In genomic region chr3:38483551-38483950, GRCm38 (mm10) we compare ENCODE assay signal across 8 mouse cellular contexts. TPM values are rescaled to one million over a fixed set of nuclear protein-coding genes. Genes with fewer than 3 reads are reported as not detected.
DNase-seq lines count a peak whose midpoint lies in the region; ATAC-seq and TF ChIP-seq lines count a peak whose summit lies in the region.

No protein-coding gene starts in this region.

- peak overlapping the region; percentile 70 for H3K9ac ChIP-seq in heart, adult 2 months (ENCODE audit: low read depth, low read length)
- H3K9ac ChIP-seq in MEL (ENCODE audit: control insufficient read depth, low read depth, low read length, poor library complexity, severe bottlenecking), result peak overlapping the region; percentile 59; the same call in 1 of the 2 replicates
- H3K9ac ChIP-seq in embryonic facial prominence, embryonic 15.5 days, result peak overlapping the region; percentile 94
- peak overlapping the region; percentile 94 for H3K9ac ChIP-seq in intestine, embryonic 14.5 days (ENCODE audit: low read length)

- ATAC-seq in embryonic facial prominence, embryonic 15.5 days (ENCODE audit: insufficient number of reproducible peaks, low FRiP score, low TSS enrichment, low read depth), result no peak
- ATAC-seq in intestine, embryonic 14.5 days (replicated peaks; ENCODE audit: low FRiP score, low TSS enrichment, low read depth), result no peak
- ATAC-seq in megakaryocyte progenitor cell, adult 5-6 weeks (replicated peaks; ENCODE audit: poor library complexity), result no peak

- no peak for TF ChIP-seq CTCF in heart, adult 2 months (IDR thresholded peaks at IDR 0.05)
- TF ChIP-seq CTCF in MEL (IDR thresholded peaks at IDR 0.05 in 2 of 3, conservative IDR thresholded peaks at IDR 0.05 in 1 of 3; ENCODE audit: control insufficient read depth in 1 of 3, insufficient read depth in 1 of 3, low read depth in 2 of 3, low read length in 3 of 3, poor library complexity in 1 of 3, severe bottlenecking in 1 of 3), result no peak
- TF ChIP-seq CTCF in thymus, adult 2 months (IDR thresholded peaks at IDR 0.05; ENCODE audit: borderline replicate concordance, control insufficient read depth, extremely low read depth, insufficient read depth, low read length, poor library complexity), result no peak

- no peak for TF ChIP-seq POLR2A in heart, adult 2 months (IDR thresholded peaks at IDR 0.05; ENCODE audit: insufficient read depth, low read depth, low read length)
- no peak for TF ChIP-seq POLR2A in MEL (IDR thresholded peaks at IDR 0.05; ENCODE audit: control insufficient read depth in 1 of 2, insufficient read depth in 1 of 2, low read depth in 1 of 2, low read length in 2 of 2, poor library complexity in 1 of 2)
- no peak for TF ChIP-seq POLR2A in thymus, adult 2 months (IDR thresholded peaks at IDR 0.05; ENCODE audit: control insufficient read depth, extremely low read depth, insufficient read depth, low read length, poor library complexity)

- peaks cover 2% of the 10 kb centered on the region for H3K79me2 ChIP-seq in heart, adult 2 months (replicated peaks; ENCODE audit: control insufficient read depth, insufficient read depth, low read length)
- H3K79me2 ChIP-seq in MEL (ENCODE audit: control insufficient read depth, insufficient read depth, low read length, poor library complexity), result no peaks in the 10 kb centered on the region; the same call in 1 of the 2 replicates

- peak overlapping the region; percentile 90 for H3K27ac ChIP-seq in heart, adult 2 months
- no peak overlapping the region for H3K27ac ChIP-seq in MEL (ENCODE audit: control insufficient read depth, low read depth, low read length)
- H3K27ac ChIP-seq in embryonic facial prominence, embryonic 15.5 days (replicated peaks), result peak overlapping the region; percentile 94
- 0 out of 2 replicates have a peak overlapping the region, but pooled peaks have one; percentile 88 for H3K27ac ChIP-seq in intestine, embryonic 14.5 days (ENCODE audit: low read depth)
- no peak overlapping the region for H3K27ac ChIP-seq in thymus, adult 2 months (ENCODE audit: control insufficient read depth, insufficient read depth, low read length)

- H3K9me3 ChIP-seq in MEL (replicated peaks; ENCODE audit: insufficient read depth, low read length), result no peaks in the 10 kb centered on the region
- no peaks in the 10 kb centered on the region for H3K9me3 ChIP-seq in embryonic facial prominence, embryonic 15.5 days (replicated peaks)
- H3K9me3 ChIP-seq in intestine, embryonic 14.5 days (ENCODE audit: control insufficient read depth, low read length), result no peaks in the 10 kb centered on the region

- TF ChIP-seq EP300 in heart, adult 2 months (IDR thresholded peaks at IDR 0.05; ENCODE audit: insufficient read depth, low read depth, low read length), result no peak
- no peak for TF ChIP-seq EP300 in MEL (IDR thresholded peaks at IDR 0.05; ENCODE audit: low read depth in 1 of 2, low read length in 2 of 2)

- DNase-seq in heart, adult 2 months, result peak in 1 of 2 experiments; percentile 34
- no peak for DNase-seq in heart, postnatal 4 days
- peak; percentile 13 for DNase-seq in MEL (ENCODE audit: low read depth, low spot score)
- peak; percentile 60 for DNase-seq in intestine, embryonic 14.5 days (ENCODE audit: low spot score)
- DNase-seq in mesoderm, embryonic 11.5 days (ENCODE audit: low read depth, low spot score), result peak; percentile 56
- peak; percentile 45 for DNase-seq in thymus, adult 2 months

- H3K27me3 ChIP-seq in heart, adult 2 months (ENCODE audit: control insufficient read depth, insufficient read depth, low read length), result no peaks in the 10 kb centered on the region
- H3K27me3 ChIP-seq in MEL (ENCODE audit: control insufficient read depth in 1 of 2, insufficient read depth in 2 of 2, low read length in 2 of 2), result no peaks in the 10 kb centered on the region
- H3K27me3 ChIP-seq in embryonic facial prominence, embryonic 15.5 days, result no peaks in the 10 kb centered on the region
- H3K27me3 ChIP-seq in intestine, embryonic 14.5 days (replicated peaks; ENCODE audit: control insufficient read depth, insufficient read depth, low read length), result no peaks in the 10 kb centered on the region
- H3K27me3 ChIP-seq in thymus, adult 2 months (ENCODE audit: control insufficient read depth, insufficient read depth, low read length), result no peaks in the 10 kb centered on the region

- H3K4me1 ChIP-seq in heart, adult 2 months (ENCODE audit: control insufficient read depth, insufficient read depth, low read length), result peaks cover 12% of the 10 kb centered on the region
- peaks cover 0 to 6% of the 10 kb centered on the region in 2 experiments; a peak in 1 of 4 replicates for H3K4me1 ChIP-seq in MEL (ENCODE audit: control insufficient read depth in 1 of 2, insufficient read depth in 2 of 2, low read length in 2 of 2)
- H3K4me1 ChIP-seq in embryonic facial prominence, embryonic 15.5 days, result peaks cover 40% of the 10 kb centered on the region
- peaks cover 26% of the 10 kb centered on the region for H3K4me1 ChIP-seq in intestine, embryonic 14.5 days (replicated peaks; ENCODE audit: control insufficient read depth, insufficient read depth, low read length)
- peaks cover 11% of the 10 kb centered on the region for H3K4me1 ChIP-seq in thymus, adult 2 months (replicated peaks; ENCODE audit: control insufficient read depth, insufficient read depth, low read length)

- peaks cover 34% of the 10 kb centered on the region for H3K36me3 ChIP-seq in heart, adult 2 months (ENCODE audit: control insufficient read depth, insufficient read depth, low read length)
- H3K36me3 ChIP-seq in MEL (ENCODE audit: control insufficient read depth in 1 of 2, insufficient read depth in 2 of 2, low read length in 2 of 2), result peaks cover 0 to 2% of the 10 kb centered on the region in 2 experiments; a peak in 1 of 4 replicates
- H3K36me3 ChIP-seq in embryonic facial prominence, embryonic 15.5 days, result peaks cover 7% of the 10 kb centered on the region; the same call in 1 of the 2 replicates
- peaks cover 16% of the 10 kb centered on the region for H3K36me3 ChIP-seq in intestine, embryonic 14.5 days (ENCODE audit: control insufficient read depth, insufficient read depth, low read length)
- 0 out of 2 replicates have a peak, but pooled peaks cover 12% of the 10 kb centered on the region for H3K36me3 ChIP-seq in thymus, adult 2 months (ENCODE audit: control insufficient read depth, insufficient read depth, low read length)

- no peak for TF ChIP-seq RAD21 in MEL (IDR thresholded peaks at IDR 0.05; ENCODE audit: low read depth, low read length)

- intact Hi-C loops in heart, adult 2 months (cut with DNase I), result loop anchor here (5.0 kb wide), 1 partner anchor 121 kb away; no protein-coding TSS in a partner anchor

- peak overlapping the region; percentile 61 for H3K4me2 ChIP-seq in embryonic facial prominence, embryonic 15.5 days (replicated peaks)
- H3K4me2 ChIP-seq in intestine, embryonic 14.5 days (ENCODE audit: low read length), result peak overlapping the region; percentile 78

- 3% methylated on average over 10 of the region's 10 CpGs for WGBS in heart, adult 2 months
- 3% methylated on average over 10 of the region's 10 CpGs for WGBS in embryonic facial prominence, embryonic 15.5 days
- 13% methylated on average over 10 of the region's 10 CpGs for WGBS in intestine, embryonic 14.5 days
- 20% methylated on average over 10 of the region's 10 CpGs for WGBS in thymus, adult 2 months

- H3K4me3 ChIP-seq in heart, adult 2 months, result peak overlapping the region; percentile 74
- H3K4me3 ChIP-seq in MEL (ENCODE audit: control insufficient read depth in 1 of 2, insufficient read depth in 1 of 2, low read depth in 2 of 2, low read length in 2 of 2), result peak overlapping the region; percentile 68 to 93
- peak overlapping the region; percentile 91 for H3K4me3 ChIP-seq in embryonic facial prominence, embryonic 15.5 days (replicated peaks)
- peak overlapping the region; percentile 59 for H3K4me3 ChIP-seq in intestine, embryonic 14.5 days (ENCODE audit: low read depth, low read length)
- peak overlapping the region; percentile 7; the same call in 1 of the 2 replicates for H3K4me3 ChIP-seq in thymus, adult 2 months (ENCODE audit: control insufficient read depth, insufficient read depth, low read length)

TF ChIP-seq in MEL, 35 proteins besides CTCF, POLR2A, EP300 and RAD21:
- TF ChIP-seq POLR2AphosphoS5 (IDR thresholded peaks at IDR 0.05; ENCODE audit: borderline replicate concordance, low read depth, low read length) (no peak), NELFE (IDR thresholded peaks at IDR 0.05; ENCODE audit: low read depth, low read length) (no peak), MYC (IDR thresholded peaks at IDR 0.05; ENCODE audit: low read depth, low read length) (no peak), ZC3H11A (IDR thresholded peaks at IDR 0.05; ENCODE audit: low read depth, low read length) (no peak)

RNA-seq across cellular contexts. Expression of gene Ankrd50, which starts 1.1 kb away (rescaled TPM):
- total RNA-seq in heart, adult 2 months (2021), result 10 to 100 TPM; 34.0 to 36.8 TPM
- 26.0 and 38.5 TPM in 2 replicates for polyA plus RNA-seq in heart, adult 2 months (2012; rRNA removed)
- 10 to 100 TPM; 69.0 to 72.1 TPM for total RNA-seq in heart, postnatal 4 days (2021)
- 3.3 and 4.4 TPM in 2 replicates for total RNA-seq in MEL (2012; rRNA removed)
- 1 to 10 TPM in 1 of 2 experiments, not detected in 1; 7.8 TPM for polyA plus RNA-seq in MEL (2012; ENCODE audit: insufficient read depth in 1 of 2, insufficient read length in 2 of 2, low read depth in 1 of 2, low replicate concordance in 2 of 2, missing spikeins in 1 of 2)
- 24.3 and 24.4 TPM in 2 replicates for polyA plus RNA-seq in embryonic facial prominence, embryonic 15.5 days (2015; fragmentation: Nextera tagmentation; extraction: Ambion mirVana)
- polyA plus RNA-seq in intestine, embryonic 14.5 days (2014; fragmentation: Nextera tagmentation; extraction: Ambion mirVana), result 22.6 and 23.6 TPM in 2 replicates
- 66.0 and 68.5 TPM in 2 replicates for polyA plus RNA-seq in thymus, adult 2 months (2012; rRNA removed)
- total RNA-seq in megakaryocyte progenitor cell, adult 5-6 weeks (2015), result 4.1 and 4.5 TPM in 2 replicates
- 3.4 and 3.5 TPM in 2 replicates for total RNA-seq in megakaryocyte progenitor cell, adult 5-6 weeks (2017)

Comparison
In these comparisons a context has a peak if more than half of its experiments do, and no peak if none do; other contexts are left out.
1. H3K27ac ChIP-seq: peak in heart, adult 2 months (single experiment), embryonic facial prominence, embryonic 15.5 days (single experiment) and intestine, embryonic 14.5 days (single experiment); none in MEL (single experiment) and thymus, adult 2 months (single experiment).
2. H3K4me3 ChIP-seq: peak in every context shown above with its lines; median percentile 91 in embryonic facial prominence, embryonic 15.5 days; 80 in MEL; 74 in heart, adult 2 months; 59 in intestine, embryonic 14.5 days; 7 in thymus, adult 2 months.
3. Peak in every context shown above with its lines, with median percentiles within 50 percentile points of each other: H3K9ac ChIP-seq.